Mouse (Mus musculus) cerebellum, postnatal 25 days (tissue): ENCODE results near the gene Pdxk.
A peak's percentile ranks its signal among the peaks of the same experiment; 100 is the strongest.
"Not testable (repeated sequence)": the region's sequence is repeated elsewhere in the genome, so short reads cannot be mapped to it uniquely, and the experiment has no call there.

Source experiments
- DNase-seq, 2 experiments: peaks; one replicate each; pipeline ENCODE4 v3.0.0; 2021; ENCODE audit warnings: mixed read lengths in 2 of 2

The Pdxk gene

GRCm38 (mm10) chr10:78417888-78418287 is 46.9 kb downstream of the Pdxk start:
- DNase-seq: peak in 1 of 2 experiments; percentile 51

GRCm38 (mm10) chr10:78414936-78415335 is 49.8 kb downstream of the Pdxk start:
- DNase-seq: not testable (repeated sequence)

- no peak for DNase-seq
Measured at GRCm38 (mm10) chr10:78413152-78413520, 51.6 kb downstream of the Pdxk start.

GRCm38 (mm10) chr10:78412319-78413151 is 52.2 kb downstream of the Pdxk start, which contains the start of gene Rrp1:
Gene Rrp1, minus strand, starts transcription at chr10:78413043.
- DNase-seq: peak; percentile 98 to 99

GRCm38 (mm10) chr10:78411851-78412250 is 52.9 kb downstream of the Pdxk start:
- DNase-seq: peak; percentile 51 to 65

GRCm38 (mm10) chr10:78409035-78409788 is 55.6 kb downstream of the Pdxk start:
- peak; percentile 58 to 76 for DNase-seq

GRCm38 (mm10) chr10:78407132-78407531 is 57.6 kb downstream of the Pdxk start:
- DNase-seq: no peak

- no peak for DNase-seq
Measured at GRCm38 (mm10) chr10:78406152-78406551, 58.6 kb downstream of the Pdxk start.

GRCm38 (mm10) chr10:78402301-78402922 is 62.4 kb downstream of the Pdxk start:
- DNase-seq: no peak

- no peak for DNase-seq
Measured at GRCm38 (mm10) chr10:78401127-78401526, 63.6 kb downstream of the Pdxk start.

GRCm38 (mm10) chr10:78399090-78399657 is 65.6 kb downstream of the Pdxk start:
- no peak for DNase-seq

- no peak for DNase-seq
Measured at GRCm38 (mm10) chr10:78396625-78396885, 68.2 kb downstream of the Pdxk start.

- peak; percentile 96 to 99 for DNase-seq
Measured at GRCm38 (mm10) chr10:78395819-78396624, 68.8 kb downstream of the Pdxk start.

- no peak for DNase-seq
Measured at GRCm38 (mm10) chr10:78395377-78395776, 69.4 kb downstream of the Pdxk start.

- DNase-seq: peak; percentile 90 to 92
Measured at GRCm38 (mm10) chr10:78392072-78392471, 72.7 kb downstream of the Pdxk start.

GRCm38 (mm10) chr10:78390982-78391470 is 73.7 kb downstream of the Pdxk start:
- no peak for DNase-seq

GRCm38 (mm10) chr10:78388216-78388980 is 76.4 kb downstream of the Pdxk start:
- DNase-seq: peak; percentile 43 to 51
